Mouse (Mus musculus) heart, embryonic 14.5 days (tissue): ENCODE measurements around the gene Tnfsf10. TPM values are rescaled to one million over a fixed set of nuclear protein-coding genes. Genes with fewer than 3 reads are reported as not detected.

Source experiments
- ATAC-seq: fragments of 200-750 bp; cut with Nextera tagmentation; 2 replicates; pipeline ENCODE4 v1.8.0; 2017; ENCODE audit warnings: low read depth, moderate TSS enrichment; ENCODE audit not compliant: insufficient number of reproducible peaks, insufficient read depth, low FRiP score
- H3K27ac ChIP-seq, 2 experiments: fragments of 200-500 bp in 1 of 2; fragments of 300-500 bp in 1 of 2; sonication (generic) in 1 of 2; replicated peaks in 1 of 2; 2 replicates each; pipeline ENCODE4 v1.5.1; 2012 to 2014; ENCODE audit warnings: low read depth in 2 of 2, low read length in 2 of 2, control low read depth in 1 of 2, mild to moderate bottlenecking in 1 of 2, mixed read lengths in 1 of 2; ENCODE audit not compliant: control insufficient read depth in 1 of 2, insufficient read depth in 1 of 2
- H3K27me3 ChIP-seq: fragments of 300-500 bp; sonication (generic); 2 replicates; pipeline ENCODE4 v1.6.1; 2014; ENCODE audit warnings: mild to moderate bottlenecking, low read length, control low read depth; ENCODE audit not compliant: control insufficient read depth, insufficient read depth
- H3K36me3 ChIP-seq: fragments of 300-500 bp; sonication (generic); 2 replicates; pipeline ENCODE4 v1.6.1; 2014; ENCODE audit warnings: mild to moderate bottlenecking, control low read depth, low read length, mixed read lengths; ENCODE audit not compliant: control insufficient read depth, insufficient read depth
- H3K4me1 ChIP-seq, 2 experiments: fragments of 200-500 bp in 1 of 2; fragments of 300-500 bp in 1 of 2; sonication (generic) in 1 of 2; 2 replicates each; pipeline ENCODE4 v1.6.1; 2012 to 2014; ENCODE audit warnings: low read length in 2 of 2, control low read depth in 1 of 2, mixed read lengths in 1 of 2; ENCODE audit not compliant: control insufficient read depth in 2 of 2, insufficient read depth in 2 of 2
- H3K4me2 ChIP-seq: fragments of 300-500 bp; sonication (generic); 2 replicates; pipeline ENCODE4 v1.6.1; 2014; ENCODE audit warnings: mild to moderate bottlenecking, low read length
- H3K4me3 ChIP-seq, 2 experiments: fragments of 200-500 bp in 1 of 2; fragments of 300-500 bp in 1 of 2; sonication (generic) in 1 of 2; 2 replicates each; pipeline ENCODE4 v1.5.1; 2012 to 2014; ENCODE audit warnings: low read length in 2 of 2, mild to moderate bottlenecking in 2 of 2, control low read depth in 1 of 2, low read depth in 1 of 2, moderate library complexity in 1 of 2; ENCODE audit not compliant: control insufficient read depth in 1 of 2, insufficient read depth in 1 of 2
- H3K9ac ChIP-seq: fragments of 300-500 bp; sonication (generic); 2 replicates; pipeline ENCODE4 v1.6.1; 2014; ENCODE audit warnings: mild to moderate bottlenecking, low read length
- H3K9me3 ChIP-seq: fragments of 300-500 bp; sonication (generic); 2 replicates; pipeline ENCODE4 v1.6.1; 2016; ENCODE audit warnings: low read length, control low read depth; ENCODE audit not compliant: control insufficient read depth
- WGBS: fragments of 180-500 bp; shearing (Covaris S2); extraction: QIAGEN DNeasy Blood & Tissue Kit; methylation state at CpG from one replicate; pipeline ENCODE4 v1.1.7; 2014; 5-methylcytosine and 5-hydroxymethylcytosine counted together
- polyA plus RNA-seq: library from polyadenylated mRNA; unstranded; fragments of >200 nt; fragmentation: Nextera tagmentation; extraction: Ambion mirVana; gene quantifications from 2 replicates; pipeline ENCODE4 v1.2.1, GENCODE M21; 2014

Tnfsf10 gene
- polyA plus RNA-seq, 1 experiment from 2014 or later = 0.23 TPM

- no peaks in the 10 kb centered on the region for H3K36me3 ChIP-seq
- no peak overlapping the region for H3K9ac ChIP-seq
- ATAC-seq = no peak
- H3K4me2 ChIP-seq = peak overlapping the region; percentile 42
- H3K4me3 ChIP-seq = peak overlapping the region in 1 of 2 experiments; percentile 19; a peak in 2 of 4 replicates
- no peaks in the 10 kb centered on the region for H3K9me3 ChIP-seq
- no peak overlapping the region for H3K27ac ChIP-seq
- WGBS = 3% methylated on average over 74 of the region's 77 CpGs
- H3K4me1 ChIP-seq = no peaks in the 10 kb centered on the region; a peak in 2 of 4 replicates
- H3K27me3 ChIP-seq = peaks cover 65% of the 10 kb centered on the region
Measured at GRCm38 (mm10) chr3:27371725-27372650, 55.2 kb downstream of the Tnfsf10 start.

GRCm38 (mm10) chr3:27374396-27374795 is 57.6 kb downstream of the Tnfsf10 start:
- Histone ChIP-seq H3K36me3 (no peaks in the 10 kb centered on the region), H3K4me3 (no peak overlapping the region), H3K4me2 (no peak overlapping the region), H3K4me1 (no peaks in the 10 kb centered on the region; a peak in 2 of 4 replicates), H3K27ac (no peak overlapping the region), H3K9me3 (no peaks in the 10 kb centered on the region), H3K9ac (no peak overlapping the region), H3K27me3 (peaks cover 64% of the 10 kb centered on the region)
- WGBS = 51% methylated on average over 9 of the region's 9 CpGs
- ATAC-seq = no peak

GRCm38 (mm10) chr3:27377935-27378334 is 61.1 kb downstream of the Tnfsf10 start:
- WGBS = 60% methylated on average over 4 of the region's 4 CpGs
- peaks cover 29% of the 10 kb centered on the region for H3K27me3 ChIP-seq
- H3K9me3 ChIP-seq = no peaks in the 10 kb centered on the region
- ATAC-seq = no peak
- H3K4me1 ChIP-seq = no peaks in the 10 kb centered on the region
- H3K27ac ChIP-seq = no peak overlapping the region
- H3K4me3 ChIP-seq = no peak overlapping the region
- no peak overlapping the region for H3K4me2 ChIP-seq
- no peak overlapping the region for H3K9ac ChIP-seq
- no peaks in the 10 kb centered on the region for H3K36me3 ChIP-seq

DNA sequence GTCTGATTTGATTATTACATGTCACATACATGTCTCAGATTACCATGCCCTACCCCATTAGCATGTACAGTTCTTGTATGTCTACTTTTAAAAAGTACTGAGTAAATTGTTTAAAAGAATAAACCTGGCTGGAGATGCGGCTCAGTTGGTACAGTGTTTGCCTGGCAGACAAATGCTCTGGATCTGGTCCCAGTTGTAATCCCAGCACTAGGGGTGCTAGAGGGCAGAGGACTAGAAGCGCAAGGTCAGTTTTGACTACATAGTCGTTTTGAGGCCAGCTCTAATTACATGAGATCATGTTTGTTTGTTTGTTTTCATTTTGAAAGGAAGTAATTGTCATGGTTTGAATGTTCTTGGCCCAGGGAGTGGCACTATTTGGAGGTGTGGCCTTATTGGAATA is 68.0 kb downstream of the Tnfsf10 start:
- no peaks in the 10 kb centered on the region for H3K36me3 ChIP-seq
- no peak for ATAC-seq
- H3K27me3 ChIP-seq = no peaks in the 10 kb centered on the region
- no peak overlapping the region for H3K4me2 ChIP-seq
- no peak overlapping the region for H3K4me3 ChIP-seq
- H3K9me3 ChIP-seq = no peaks in the 10 kb centered on the region
- no peak overlapping the region for H3K9ac ChIP-seq
- WGBS = 62% methylated on average over 3 of the region's 3 CpGs
- H3K4me1 ChIP-seq = no peaks in the 10 kb centered on the region
- H3K27ac ChIP-seq = no peak overlapping the region

DNA sequence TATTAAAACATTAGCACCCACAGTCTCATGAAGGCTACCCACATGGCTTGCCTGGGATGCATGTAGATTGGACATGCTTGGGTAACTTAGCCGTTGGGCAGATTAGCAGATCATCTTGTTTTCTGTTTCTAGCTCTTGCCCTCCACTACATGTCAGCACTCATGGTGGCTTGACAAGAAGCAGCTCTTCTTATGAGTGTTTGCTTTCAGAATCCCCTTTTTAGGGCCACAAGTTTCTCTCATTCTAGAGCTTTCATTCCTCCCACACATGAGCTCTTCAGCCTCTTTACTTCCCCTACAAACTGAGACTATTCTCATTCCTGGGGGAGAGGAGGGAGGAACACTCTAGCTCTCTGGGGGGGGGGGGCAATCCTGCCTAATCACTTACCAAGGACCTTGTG is 73.1 kb downstream of the Tnfsf10 start:
- no peak overlapping the region for H3K4me3 ChIP-seq
- 30% methylated on average over 1 of the region's 1 CpGs for WGBS
- no peaks in the 10 kb centered on the region for H3K9me3 ChIP-seq
- no peaks in the 10 kb centered on the region for H3K36me3 ChIP-seq
- no peak for ATAC-seq
- no peak overlapping the region for H3K9ac ChIP-seq
- H3K4me1 ChIP-seq = no peaks in the 10 kb centered on the region
- no peaks in the 10 kb centered on the region for H3K27me3 ChIP-seq
- H3K4me2 ChIP-seq = no peak overlapping the region
- H3K27ac ChIP-seq = no peak overlapping the region

Other genes starting within 250 kb of the Tnfsf10 start
- 43.7 and 52.3 TPM in 2 replicates for gene Ect2, start 163.2 kb upstream of the Tnfsf10 start, polyA plus RNA-seq
- 18.1 and 21.3 TPM in 2 replicates for gene Nceh1, start 134.1 kb upstream of the Tnfsf10 start, polyA plus RNA-seq
- gene Ghsr, start 54.3 kb downstream of the Tnfsf10 start, polyA plus RNA-seq = not detected in 2 replicates